Mouse (Mus musculus): ENCODE measurements around the gene Sf3b1. TPM values are rescaled to one million over a fixed set of nuclear protein-coding genes. Genes with fewer than 3 reads are reported as not detected.

The Sf3b1 gene
- polyA plus RNA-seq, 1 experiment from 2014 or later: 385 TPM

DNA sequence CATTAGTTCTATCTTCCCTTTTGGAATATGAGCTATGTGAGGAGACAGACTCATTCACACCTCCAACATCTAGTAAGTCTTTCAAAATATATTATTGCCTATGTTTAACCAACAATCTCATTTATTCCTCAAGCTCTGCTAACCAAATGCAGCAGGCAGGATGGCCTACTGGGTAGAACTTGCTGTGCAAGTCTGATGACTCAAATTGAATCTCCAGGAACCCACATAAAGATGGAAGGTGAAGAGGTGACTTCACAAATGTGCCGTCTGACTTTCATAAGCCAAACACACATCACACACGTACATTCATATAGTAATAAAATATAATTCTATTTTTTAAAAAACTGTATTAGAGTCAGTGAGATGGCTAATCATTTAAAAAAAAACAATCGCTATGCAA, 24.4 kb upstream of the Sf3b1 start:
- Histone ChIP-seq H3K27me3 (peaks cover 4% of the 10 kb centered on the region; the same call in 1 of the 2 replicates), H3K4me3 (peak overlapping the region; percentile 84), H3K27ac (0 out of 2 replicates have a peak overlapping the region, but pooled peaks have one; percentile 52), H3K36me3 (peaks cover 3% of the 10 kb centered on the region; the same call in 1 of the 2 replicates), H3K9me3 (no peaks in the 10 kb centered on the region), H3K4me1 (peaks cover 10% of the 10 kb centered on the region), H3K4me2 (replicated peaks) (peak overlapping the region; percentile 82), H3K9ac (no peak overlapping the region)
- ATAC-seq (ENCODE audit: low FRiP score, low read depth): no peak
- WGBS: 72% methylated on average over 3 of the region's 3 CpGs

- Histone ChIP-seq H3K36me3 (no peaks in the 10 kb centered on the region), H3K27ac (no peak overlapping the region), H3K27me3 (peaks cover 4% of the 10 kb centered on the region; the same call in 1 of the 2 replicates), H3K4me1 (peaks cover 10% of the 10 kb centered on the region), H3K9me3 (no peaks in the 10 kb centered on the region), H3K4me3 (no peak overlapping the region), H3K4me2 (replicated peaks) (no peak overlapping the region), H3K9ac (no peak overlapping the region)
- no peak for ATAC-seq (ENCODE audit: low FRiP score, low read depth)
- WGBS: 67% methylated on average over 4 of the region's 4 CpGs
These were observed 21.7 kb upstream of the Sf3b1 start for GRCm38 (mm10) chr1:55048841-55049587.

- H3K9ac ChIP-seq: no peak overlapping the region
- H3K4me2 ChIP-seq (replicated peaks): no peak overlapping the region
- no peaks in the 10 kb centered on the region for H3K4me1 ChIP-seq
- peaks cover 17% of the 10 kb centered on the region; the same call in 1 of the 2 replicates for H3K9me3 ChIP-seq
- WGBS: 80% methylated on average over 3 of the region's 3 CpGs
- no peaks in the 10 kb centered on the region for H3K27me3 ChIP-seq
- no peaks in the 10 kb centered on the region for H3K36me3 ChIP-seq
- ATAC-seq (ENCODE audit: low FRiP score, low read depth): no peak
- no peak overlapping the region for H3K4me3 ChIP-seq
- H3K27ac ChIP-seq: no peak overlapping the region
These were observed 15.9 kb upstream of the Sf3b1 start for GRCm38 (mm10) chr1:55043164-55043563.

DNA sequence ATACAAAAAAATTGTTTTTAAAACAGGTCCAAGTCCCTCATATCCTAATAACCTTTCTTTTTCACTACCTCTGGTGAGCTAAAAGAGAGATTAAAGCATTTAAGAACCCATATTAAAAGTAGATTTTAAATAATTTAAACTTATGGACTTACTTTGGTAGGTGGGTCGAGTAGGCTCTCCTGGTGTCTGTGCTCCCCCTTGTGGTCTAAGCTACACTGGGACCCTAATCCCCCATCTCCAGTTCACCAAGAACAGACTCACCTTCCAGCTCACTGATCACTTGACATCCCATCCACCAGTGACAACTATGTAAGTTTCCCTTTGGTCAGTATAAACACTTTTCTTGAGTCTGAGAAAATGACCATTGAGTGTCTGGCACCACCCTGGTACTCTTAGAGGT, 15.0 kb upstream of the Sf3b1 start:
- no peak for ATAC-seq (ENCODE audit: low FRiP score, low read depth)
- H3K9me3 ChIP-seq: peaks cover 17% of the 10 kb centered on the region; the same call in 1 of the 2 replicates
- 62% methylated on average over 1 of the region's 1 CpGs for whole genome bisulfite sequencing
- H3K9ac ChIP-seq: no peak overlapping the region
- H3K27ac ChIP-seq: no peak overlapping the region
- H3K36me3 ChIP-seq: no peaks in the 10 kb centered on the region
- H3K4me2 ChIP-seq (replicated peaks): no peak overlapping the region
- H3K4me1 ChIP-seq: no peaks in the 10 kb centered on the region
- no peak overlapping the region for H3K4me3 ChIP-seq
- H3K27me3 ChIP-seq: no peaks in the 10 kb centered on the region

DNA sequence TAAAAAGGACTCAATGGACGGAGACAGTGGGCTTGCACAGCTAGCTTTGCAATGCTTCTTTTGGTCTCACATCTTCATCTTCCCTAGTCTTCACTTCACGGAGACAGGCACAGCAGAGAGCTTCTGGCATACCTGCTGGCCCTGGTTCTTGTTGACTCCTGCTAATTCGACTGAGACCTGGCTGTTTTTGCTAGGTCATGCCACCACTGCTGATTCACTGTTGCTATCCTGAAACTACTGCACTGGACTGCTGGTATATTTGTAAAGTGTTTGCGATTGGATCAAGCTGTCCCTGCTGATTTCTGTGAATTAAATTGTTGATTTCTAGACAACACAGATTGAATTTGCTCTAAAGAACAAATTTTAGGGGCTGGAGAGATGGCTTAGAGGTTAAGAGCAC, 14.4 kb upstream of the Sf3b1 start:
- H3K4me1 ChIP-seq: no peaks in the 10 kb centered on the region
- peaks cover 17% of the 10 kb centered on the region; the same call in 1 of the 2 replicates for H3K9me3 ChIP-seq
- no peak overlapping the region for H3K27ac ChIP-seq
- H3K27me3 ChIP-seq: no peaks in the 10 kb centered on the region
- H3K36me3 ChIP-seq: no peaks in the 10 kb centered on the region
- WGBS: 85% methylated on average over 4 of the region's 4 CpGs
- no peak overlapping the region for H3K4me2 ChIP-seq (replicated peaks)
- ATAC-seq (ENCODE audit: low FRiP score, low read depth): no peak
- H3K9ac ChIP-seq: no peak overlapping the region
- no peak overlapping the region for H3K4me3 ChIP-seq

DNA sequence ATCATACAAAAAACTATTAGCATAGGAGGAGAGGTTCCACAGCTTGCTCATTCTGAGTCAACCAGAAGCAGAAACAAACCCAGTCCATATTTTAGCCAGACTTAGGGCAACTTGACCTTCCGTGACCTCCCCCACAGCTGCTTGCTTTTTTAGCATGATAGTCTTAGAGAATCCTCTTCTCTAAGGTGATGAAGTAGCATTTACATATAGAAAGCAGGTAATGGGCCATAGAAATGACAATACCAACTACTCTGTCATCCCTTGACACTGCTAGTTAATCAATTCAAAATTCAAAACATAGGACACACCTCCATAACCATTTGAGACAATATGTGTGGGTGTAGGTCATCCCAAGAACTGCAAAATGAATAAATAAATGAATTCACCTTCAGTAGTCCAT, 12.7 kb upstream of the Sf3b1 start:
- Histone ChIP-seq H3K27ac (no peak overlapping the region), H3K9ac (no peak overlapping the region), H3K4me1 (no peaks in the 10 kb centered on the region), H3K27me3 (no peaks in the 10 kb centered on the region), H3K36me3 (no peaks in the 10 kb centered on the region), H3K4me2 (replicated peaks) (no peak overlapping the region), H3K9me3 (peaks cover 17% of the 10 kb centered on the region; the same call in 1 of the 2 replicates), H3K4me3 (no peak overlapping the region)
- 80% methylated on average over 1 of the region's 1 CpGs for WGBS
- no peak for ATAC-seq (ENCODE audit: low FRiP score, low read depth)

GRCm38 (mm10) chr1:55031026-55031779, 3.9 kb upstream of the Sf3b1 start:
- Histone ChIP-seq H3K4me1 (no peaks in the 10 kb centered on the region), H3K9ac (no peak overlapping the region), H3K27ac (no peak overlapping the region), H3K27me3 (no peaks in the 10 kb centered on the region), H3K36me3 (no peaks in the 10 kb centered on the region), H3K4me2 (replicated peaks) (no peak overlapping the region), H3K4me3 (no peak overlapping the region), H3K9me3 (no peaks in the 10 kb centered on the region)
- no peak for ATAC-seq (ENCODE audit: low FRiP score, low read depth)

DNA sequence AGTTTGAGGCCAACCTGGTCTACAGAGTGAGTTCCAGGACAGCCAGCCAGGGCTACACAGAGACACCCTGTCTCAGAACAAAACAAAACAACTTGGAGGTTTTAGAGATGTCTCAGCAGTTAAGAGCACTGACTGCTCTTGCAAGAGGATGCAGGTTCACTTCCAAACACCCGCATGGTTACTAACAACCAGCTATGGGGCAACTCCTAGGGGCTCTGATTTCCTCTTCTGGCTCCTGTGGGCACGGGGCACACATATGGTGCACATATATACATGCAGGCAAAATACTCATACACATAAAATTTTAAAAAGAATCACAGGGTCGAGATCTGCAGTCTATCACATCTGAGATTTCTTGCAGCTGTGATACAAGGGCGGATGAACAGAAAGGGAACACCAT, 2.2 kb upstream of the Sf3b1 start:
- WGBS: 65% methylated on average over 4 of the region's 4 CpGs
- ATAC-seq (ENCODE audit: low FRiP score, low read depth): no peak

DNA sequence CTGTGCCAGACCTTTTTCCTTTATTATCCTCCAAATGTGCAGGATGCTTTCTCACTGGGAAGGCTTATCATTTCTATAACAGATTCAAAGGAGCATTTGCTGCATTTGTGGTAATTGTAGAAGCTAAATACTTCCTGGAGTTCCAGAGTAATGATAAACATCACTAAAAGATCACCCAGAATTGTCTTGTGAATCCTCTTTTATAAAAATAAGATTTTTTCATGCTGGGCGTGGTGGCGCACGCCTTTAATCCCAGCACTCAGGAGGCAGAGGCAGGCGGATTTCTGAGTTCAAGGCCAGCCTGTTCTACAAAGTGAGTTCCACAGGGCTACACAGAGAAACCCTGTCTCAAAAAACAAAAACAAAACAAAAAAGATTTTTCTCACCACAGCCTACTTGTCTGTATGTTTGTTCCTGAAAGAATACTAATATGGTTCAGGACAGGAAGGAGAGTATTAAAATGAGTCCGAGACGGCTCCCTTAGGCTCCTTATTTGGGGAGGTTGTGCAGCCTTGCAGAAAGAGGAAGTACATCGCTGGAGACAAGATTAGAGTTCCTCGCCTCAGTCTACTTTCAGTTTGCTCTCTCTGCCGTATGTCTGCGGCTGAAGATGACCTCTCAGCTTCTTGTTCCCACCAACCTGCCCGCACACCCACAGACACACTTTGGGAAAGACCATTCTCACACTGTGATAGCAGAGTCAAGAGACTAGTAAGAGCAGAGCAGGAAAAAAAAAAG, 1.4 kb upstream of the Sf3b1 start:
- WGBS: 89% methylated on average over 11 of the region's 11 CpGs
- ATAC-seq (ENCODE audit: low FRiP score, low read depth): no peak
- no peaks in the 10 kb centered on the region for H3K36me3 ChIP-seq
- H3K9ac ChIP-seq: no peak overlapping the region
- H3K27ac ChIP-seq: no peak overlapping the region
- H3K9me3 ChIP-seq: no peaks in the 10 kb centered on the region
- H3K4me2 ChIP-seq (replicated peaks): no peak overlapping the region
- H3K4me1 ChIP-seq: peaks cover 10% of the 10 kb centered on the region
- H3K4me3 ChIP-seq: no peak overlapping the region
- no peaks in the 10 kb centered on the region for H3K27me3 ChIP-seq

More for the DNA sequence above, 2.2 kb upstream of the Sf3b1 start:
- no peak overlapping the region for H3K9ac ChIP-seq
- H3K4me2 ChIP-seq (replicated peaks): no peak overlapping the region
- no peak overlapping the region for H3K4me3 ChIP-seq
- no peaks in the 10 kb centered on the region for H3K36me3 ChIP-seq
- no peak overlapping the region for H3K27ac ChIP-seq
- no peaks in the 10 kb centered on the region for H3K27me3 ChIP-seq
- H3K9me3 ChIP-seq: no peaks in the 10 kb centered on the region
- H3K4me1 ChIP-seq: peaks cover 10% of the 10 kb centered on the region

- WGBS: 85% methylated on average over 1 of the region's 1 CpGs
- H3K9me3 ChIP-seq: no peaks in the 10 kb centered on the region
- H3K36me3 ChIP-seq: peaks cover 1% of the 10 kb centered on the region; the same call in 1 of the 2 replicates
- H3K4me3 ChIP-seq: peak overlapping the region; percentile 95
- H3K27ac ChIP-seq: no peak overlapping the region
- peak overlapping the region; percentile 66; the same call in 1 of the 2 replicates for H3K9ac ChIP-seq
- H3K4me1 ChIP-seq: peaks cover 10% of the 10 kb centered on the region
- H3K4me2 ChIP-seq (replicated peaks): peak overlapping the region; percentile 60
- H3K27me3 ChIP-seq: no peaks in the 10 kb centered on the region
- ATAC-seq (ENCODE audit: low FRiP score, low read depth): no peak
These were observed 685 bp upstream of the Sf3b1 start for GRCm38 (mm10) chr1:55027966-55028365.

GRCm38 (mm10) chr1:55026444-55027252, 633 bp downstream of the Sf3b1 start:
- Histone ChIP-seq H3K9me3 (no peaks in the 10 kb centered on the region), H3K36me3 (peaks cover 4% of the 10 kb centered on the region; the same call in 1 of the 2 replicates), H3K27ac (peak overlapping the region; percentile 92), H3K4me1 (peaks cover 10% of the 10 kb centered on the region), H3K4me2 (replicated peaks) (peak overlapping the region; percentile 78), H3K4me3 (peak overlapping the region; percentile 95), H3K27me3 (no peaks in the 10 kb centered on the region), H3K9ac (peak overlapping the region; percentile 99)
- peak; percentile 60 for ATAC-seq (ENCODE audit: low FRiP score, low read depth)
- under 1% methylated on average over 55 of the region's 55 CpGs for WGBS
